Mouse (Mus musculus) embryonic facial prominence, embryonic 10.5 days (tissue): ENCODE measurements around the gene Zp3. TPM values are rescaled to one million over a fixed set of nuclear protein-coding genes. Genes with fewer than 3 reads are reported as not detected.

Source experiments
- DNase-seq: peaks from one replicate; pipeline ENCODE4 v3.0.0-alpha.2; 2017; ENCODE audit warnings: low spot score
- H3K27ac ChIP-seq: fragments of 300-500 bp; sonication (generic); replicated peaks from 2 replicates; pipeline ENCODE4 v1.5.1; 2016; ENCODE audit warnings: mild to moderate bottlenecking
- H3K27me3 ChIP-seq: fragments of 300-500 bp; sonication (generic); replicated peaks from 2 replicates; pipeline ENCODE4 v1.6.1; 2016; ENCODE audit warnings: low read depth, mild to moderate bottlenecking; ENCODE audit not compliant: poor library complexity, severe bottlenecking
- H3K36me3 ChIP-seq: fragments of 300-500 bp; sonication (generic); replicated peaks from 2 replicates; pipeline ENCODE4 v1.6.1; 2016; ENCODE audit warnings: mild to moderate bottlenecking, moderate library complexity
- H3K4me1 ChIP-seq: fragments of 300-500 bp; sonication (generic); 2 replicates; pipeline ENCODE4 v1.6.1; 2016
- H3K4me3 ChIP-seq: fragments of 300-500 bp; sonication (generic); 2 replicates; pipeline ENCODE4 v1.5.1; 2016; ENCODE audit warnings: mild to moderate bottlenecking, moderate library complexity
- H3K9me3 ChIP-seq: fragments of 300-500 bp; sonication (generic); 2 replicates; pipeline ENCODE4 v1.6.1; 2016; ENCODE audit warnings: mild to moderate bottlenecking
- WGBS: fragments of 180-500 bp; shearing (Covaris S2); methylation state at CpG from one replicate; pipeline ENCODE4 v1.1.7; 2016; 5-methylcytosine and 5-hydroxymethylcytosine counted together
- polyA plus RNA-seq: library from polyadenylated mRNA; unstranded; fragments of >200 nt; fragmentation: Nextera tagmentation; extraction: Ambion mirVana; gene quantifications from 2 replicates; pipeline ENCODE4 v1.2.1, GENCODE M21; 2016

Zp3 gene
- polyA plus RNA-seq = not detected in 2 replicates

- Histone ChIP-seq H3K27me3 (no peaks in the 10 kb centered on the region), H3K4me1 (no peaks in the 10 kb centered on the region), H3K9me3 (no peaks in the 10 kb centered on the region), H3K4me3 (no peak within 1 kb of the TSS), H3K27ac (no peak within 1 kb of the TSS), H3K36me3 (no peaks in the 10 kb centered on the region)
- 80% methylated on average over 8 of the region's 8 CpGs for WGBS
- DNase-seq = no peak
These were observed at the start of gene Zp3 for GRCm38 (mm10) chr5:135979904-135980303. Zp3 (plus strand) TSS chr5:135980099.

- H3K36me3 ChIP-seq = peaks cover 60% of the 10 kb centered on the region
- WGBS = 91% methylated on average over 9 of the region's 9 CpGs
- H3K4me3 ChIP-seq = peak overlapping the region; percentile 16; the same call in 1 of the 2 replicates
- no peaks in the 10 kb centered on the region for H3K9me3 ChIP-seq
- H3K4me1 ChIP-seq = peaks cover 27% of the 10 kb centered on the region
- DNase-seq = no peak
- no peaks in the 10 kb centered on the region for H3K27me3 ChIP-seq
- H3K27ac ChIP-seq = no peak overlapping the region
These were observed 48.4 kb upstream of the Zp3 start for GRCm38 (mm10) chr5:135931526-135931925.

- Histone ChIP-seq H3K4me3 (peak overlapping the region; percentile 95), H3K4me1 (peaks cover 27% of the 10 kb centered on the region), H3K36me3 (peaks cover 52% of the 10 kb centered on the region), H3K9me3 (no peaks in the 10 kb centered on the region), H3K27ac (no peak overlapping the region), H3K27me3 (no peaks in the 10 kb centered on the region)
- no peak for DNase-seq
- 93% methylated on average over 2 of the region's 2 CpGs for WGBS
These were observed 47.5 kb upstream of the Zp3 start for GRCm38 (mm10) chr5:135932359-135932758.

GRCm38 (mm10) chr5:135933222-135933899, 46.5 kb upstream of the Zp3 start:
- Histone ChIP-seq H3K9me3 (no peaks in the 10 kb centered on the region), H3K4me1 (peaks cover 27% of the 10 kb centered on the region), H3K27ac (peak overlapping the region; percentile 97), H3K4me3 (peak overlapping the region; percentile 95), H3K36me3 (peaks cover 42% of the 10 kb centered on the region), H3K27me3 (no peaks in the 10 kb centered on the region)
- 20% methylated on average over 12 of the region's 12 CpGs for WGBS
- no peak for DNase-seq

GRCm38 (mm10) chr5:135933900-135934441, 45.9 kb upstream of the Zp3 start:
- Histone ChIP-seq H3K27ac (peak overlapping the region; percentile 97), H3K4me3 (peak overlapping the region; percentile 95), H3K4me1 (peaks cover 27% of the 10 kb centered on the region), H3K9me3 (no peaks in the 10 kb centered on the region), H3K27me3 (no peaks in the 10 kb centered on the region), H3K36me3 (peaks cover 36% of the 10 kb centered on the region)
- DNase-seq = peak; percentile 80
- WGBS = under 1% methylated on average over 35 of the region's 35 CpGs

GRCm38 (mm10) chr5:135934481-135935175, 45.3 kb upstream of the Zp3 start, which contains the start of gene Ywhag:
Ywhag (minus strand) TSS chr5:135934616.
- under 1% methylated on average over 48 of the region's 48 CpGs for WGBS
- Histone ChIP-seq H3K36me3 (peaks cover 29% of the 10 kb centered on the region), H3K4me3 (peak within 1 kb of the TSS; percentile 95), H3K27ac (peak within 1 kb of the TSS; percentile 97), H3K4me1 (peaks cover 27% of the 10 kb centered on the region), H3K9me3 (no peaks in the 10 kb centered on the region), H3K27me3 (no peaks in the 10 kb centered on the region)
- peak; percentile 97 for DNase-seq

GRCm38 (mm10) chr5:135935176-135935523, 44.7 kb upstream of the Zp3 start:
- no peaks in the 10 kb centered on the region for H3K9me3 ChIP-seq
- no peak for DNase-seq
- peak overlapping the region; percentile 95 for H3K4me3 ChIP-seq
- peak overlapping the region; percentile 97 for H3K27ac ChIP-seq
- H3K27me3 ChIP-seq = no peaks in the 10 kb centered on the region
- 51% methylated on average over 7 of the region's 7 CpGs for WGBS
- peaks cover 27% of the 10 kb centered on the region for H3K4me1 ChIP-seq
- peaks cover 24% of the 10 kb centered on the region for H3K36me3 ChIP-seq

GRCm38 (mm10) chr5:135935641-135936190, 44.2 kb upstream of the Zp3 start:
- Histone ChIP-seq H3K4me3 (peak overlapping the region; percentile 95), H3K4me1 (peaks cover 27% of the 10 kb centered on the region), H3K27ac (peak overlapping the region; percentile 97), H3K9me3 (no peaks in the 10 kb centered on the region), H3K27me3 (no peaks in the 10 kb centered on the region), H3K36me3 (peaks cover 18% of the 10 kb centered on the region)
- DNase-seq = no peak
- 80% methylated on average over 6 of the region's 6 CpGs for WGBS

GRCm38 (mm10) chr5:135940587-135940986, 39.3 kb upstream of the Zp3 start:
- H3K27ac ChIP-seq = no peak overlapping the region
- WGBS = 64% methylated on average over 5 of the region's 5 CpGs
- no peaks in the 10 kb centered on the region for H3K27me3 ChIP-seq
- DNase-seq = no peak
- no peaks in the 10 kb centered on the region for H3K36me3 ChIP-seq
- no peaks in the 10 kb centered on the region for H3K9me3 ChIP-seq
- H3K4me1 ChIP-seq = no peaks in the 10 kb centered on the region
- H3K4me3 ChIP-seq = no peak overlapping the region

GRCm38 (mm10) chr5:135942710-135943109, 37.2 kb upstream of the Zp3 start:
- Histone ChIP-seq H3K27me3 (no peaks in the 10 kb centered on the region), H3K9me3 (no peaks in the 10 kb centered on the region), H3K4me1 (peaks cover 12% of the 10 kb centered on the region), H3K36me3 (no peaks in the 10 kb centered on the region), H3K27ac (no peak overlapping the region), H3K4me3 (no peak overlapping the region)
- 74% methylated on average over 6 of the region's 6 CpGs for WGBS
- no peak for DNase-seq

GRCm38 (mm10) chr5:135945916-135946408, 33.9 kb upstream of the Zp3 start:
- no peak overlapping the region for H3K27ac ChIP-seq
- H3K4me1 ChIP-seq = peaks cover 12% of the 10 kb centered on the region
- 66% methylated on average over 10 of the region's 10 CpGs for WGBS
- no peak overlapping the region for H3K4me3 ChIP-seq
- DNase-seq = no peak
- H3K27me3 ChIP-seq = no peaks in the 10 kb centered on the region
- no peaks in the 10 kb centered on the region for H3K9me3 ChIP-seq
- H3K36me3 ChIP-seq = no peaks in the 10 kb centered on the region

GRCm38 (mm10) chr5:135946621-135947020, 33.3 kb upstream of the Zp3 start:
- Histone ChIP-seq H3K27ac (no peak overlapping the region), H3K9me3 (no peaks in the 10 kb centered on the region), H3K4me3 (no peak overlapping the region), H3K27me3 (no peaks in the 10 kb centered on the region), H3K36me3 (no peaks in the 10 kb centered on the region), H3K4me1 (peaks cover 12% of the 10 kb centered on the region)
- WGBS = 67% methylated on average over 5 of the region's 5 CpGs
- no peak for DNase-seq
